Mouse (Mus musculus) forebrain, embryonic 13.5 days (tissue): ENCODE measurements around the gene Nr2f1. TPM values are rescaled to one million over a fixed set of nuclear protein-coding genes. Genes with fewer than 3 reads are reported as not detected.

Experiments
- polyA plus RNA-seq: library from polyadenylated mRNA; unstranded; fragments of >200 nt; fragmentation: Nextera tagmentation; extraction: Ambion mirVana; gene quantifications from 2 replicates; pipeline ENCODE4 v1.2.1, GENCODE M21; 2015

Gene Nr2f1
- polyA plus RNA-seq, 1 experiment from 2014 or later: 94.7 TPM

Other genes starting within 250 kb of the Nr2f1 start
- gene Pou5f2, start 174.9 kb downstream of the Nr2f1 start, polyA plus RNA-seq: 2.1 and 2.4 TPM in 2 replicates